Mouse (Mus musculus): ENCODE data around the gene Grrp1. TPM values are rescaled to one million over a fixed set of nuclear protein-coding genes. Genes with fewer than 3 reads are reported as not detected.

The Grrp1 gene
- total RNA-seq (2023): not detected

GRCm38 (mm10) chr4:134253722-134254324 is at the start of gene Grrp1:
Grrp1 (minus strand) TSS chr4:134254106.

GRCm38 (mm10) chr4:134287575-134288025 is 33.7 kb upstream of the Grrp1 start, which contains the start of gene Pdik1l:
Pdik1l (minus strand) TSS chr4:134287895.

GRCm38 (mm10) chr4:134246719-134247258 is 7.1 kb downstream of the Grrp1 start, which contains the start of gene Gm30191:
Gm30191 (plus strand) TSS chr4:134246935.

DNA sequence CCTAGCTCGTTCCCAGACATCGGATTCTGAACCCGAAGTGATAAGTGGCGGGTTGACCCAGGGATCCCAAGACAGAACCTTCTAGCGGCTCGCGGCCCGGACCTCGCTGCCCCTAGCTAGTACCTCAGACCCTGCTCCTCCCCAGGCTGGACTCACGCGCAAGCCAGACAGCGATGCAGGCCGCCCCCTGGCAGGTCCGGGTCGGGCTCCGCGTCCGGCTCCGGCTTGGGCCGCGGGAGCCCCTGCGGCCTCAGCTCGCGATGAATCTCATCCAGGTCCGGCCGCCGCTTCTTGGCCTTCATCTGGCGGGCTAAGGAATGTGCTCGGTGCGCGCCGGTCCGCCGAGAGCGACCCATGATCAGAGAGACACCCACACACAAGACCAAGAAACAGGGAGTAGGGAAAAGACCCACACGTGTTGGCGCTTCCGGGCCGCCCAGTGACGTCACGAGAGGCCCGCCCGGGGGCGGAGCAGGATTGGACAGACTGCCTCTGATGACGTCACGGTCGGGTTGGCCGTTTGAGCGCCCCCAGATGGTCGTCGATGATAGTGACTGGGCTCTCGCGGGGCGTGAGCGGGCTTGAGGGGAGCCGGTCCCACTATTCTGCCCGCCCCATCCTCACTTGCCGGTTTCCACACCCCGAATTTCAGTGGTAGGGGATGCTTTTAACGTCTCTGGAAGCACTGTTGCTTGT is 8.6 kb downstream of the Grrp1 start, which contains the start of gene Zfp593:
Gene Zfp593 (minus strand): TSS at position 445 of the 696 bp plus-strand sequence.

DNA sequence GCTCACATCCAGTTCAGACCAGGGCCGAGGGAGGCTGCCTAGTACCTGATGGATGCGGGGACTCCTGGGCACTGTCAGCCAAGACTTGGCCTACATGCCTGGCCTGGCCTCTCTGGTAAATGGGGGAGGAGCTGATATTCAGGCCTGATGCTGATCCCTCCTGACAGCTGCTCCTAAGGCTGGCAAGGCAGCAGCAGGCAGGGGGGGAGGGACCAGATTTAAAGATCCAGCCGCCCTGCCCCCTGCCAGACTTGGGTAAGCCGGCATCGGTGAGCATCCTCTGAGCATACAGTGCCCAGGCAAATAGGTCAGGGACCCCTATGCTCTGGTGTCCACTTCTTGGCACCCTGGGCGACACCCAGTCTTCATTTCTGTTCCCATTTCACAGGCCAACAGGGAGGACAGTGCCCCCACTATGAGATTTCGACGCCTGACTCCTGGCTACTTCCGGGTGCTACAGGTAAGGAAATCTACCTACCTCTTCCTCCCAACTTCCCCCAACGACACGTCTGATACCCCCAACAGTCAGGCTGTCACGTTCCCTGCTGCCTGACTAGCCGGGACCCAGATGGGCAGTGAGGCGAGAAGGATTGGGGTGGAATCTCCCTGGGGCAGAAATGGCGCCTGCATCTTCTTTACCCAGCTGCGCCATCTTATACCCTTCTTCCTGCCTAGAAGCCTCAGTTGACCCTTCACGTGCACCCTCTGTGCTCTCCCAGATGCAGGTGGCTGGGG is 10.2 kb downstream of the Grrp1 start, which contains the start of gene E130218I03Rik:
Gene E130218I03Rik (plus strand): TSS at position 147 of the 735 bp plus-strand sequence.

GRCm38 (mm10) chr4:134238279-134238651 is 15.6 kb downstream of the Grrp1 start, which contains the start of gene Cnksr1:
Cnksr1 (minus strand) TSS chr4:134238399.

DNA sequence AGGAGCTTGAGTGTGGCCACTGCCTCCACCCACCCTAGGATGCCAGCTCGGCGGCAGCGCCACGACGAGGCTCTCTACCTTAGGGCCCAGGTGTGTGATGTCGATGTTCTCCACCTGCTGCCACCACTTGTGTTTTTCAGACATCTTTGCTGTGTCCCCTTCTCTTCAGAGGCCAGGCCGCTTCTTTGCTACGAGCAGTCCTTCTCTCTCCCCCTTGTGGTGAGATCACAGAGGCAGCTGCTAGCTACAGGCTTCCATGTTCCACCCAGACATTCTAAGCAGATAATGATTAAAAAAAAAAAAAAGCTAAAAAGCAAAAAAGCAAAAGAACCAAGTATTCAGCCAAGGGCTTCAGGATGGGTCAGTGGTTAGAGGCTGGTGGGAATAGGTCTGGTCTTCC is 26.7 kb downstream of the Grrp1 start, which contains the start of gene Catsper4:
Gene Catsper4 (minus strand): TSS at position 190 of the 400 bp plus-strand sequence.

DNA sequence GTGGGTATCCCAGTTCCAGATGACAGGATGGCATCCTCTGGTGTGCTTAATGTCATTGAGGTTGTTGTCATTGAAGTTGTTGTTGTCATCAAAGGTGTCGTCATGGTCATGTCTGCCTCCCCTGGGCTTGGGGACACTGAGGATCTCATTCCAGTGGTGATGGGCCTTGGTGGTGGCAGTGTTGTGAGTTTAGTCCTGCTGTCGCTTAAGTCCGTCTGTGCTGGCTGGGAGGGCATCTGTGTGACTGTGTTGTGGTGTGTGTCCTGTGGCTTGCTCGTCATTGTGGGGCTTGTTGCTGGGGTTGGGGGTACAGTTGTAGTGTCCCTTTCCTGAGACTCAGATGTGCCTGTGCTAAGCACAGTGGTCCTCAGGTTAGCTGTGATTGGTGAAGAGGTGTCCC is 51.0 kb downstream of the Grrp1 start, which contains the start of gene Gm7534:
Gene Gm7534 (minus strand): TSS at position 101 of the 400 bp plus-strand sequence.

Other genes starting within 250 kb of the Grrp1 start
- not detected for gene Lin28a, start 235.3 kb downstream of the Grrp1 start, total RNA-seq (2023)
- 2.2 TPM for gene Zfp683, start 200.3 kb downstream of the Grrp1 start, total RNA-seq (2023)
- gene Crybg2, start 193.3 kb downstream of the Grrp1 start, total RNA-seq (2023): 6.2 TPM
- 1,033 TPM for gene Cd52, start 159.0 kb downstream of the Grrp1 start, total RNA-seq (2023)
- 269 TPM for gene Ubxn11, start 151.5 kb downstream of the Grrp1 start, total RNA-seq (2023)
- gene Sh3bgrl3, start 125.3 kb downstream of the Grrp1 start, total RNA-seq (2023): 449 TPM
- 26.5 TPM for gene Cep85, start 67.0 kb downstream of the Grrp1 start, total RNA-seq (2023)
- gene Gm7534, start 51.1 kb downstream of the Grrp1 start, total RNA-seq (2023): not detected
- gene Catsper4, start 26.7 kb downstream of the Grrp1 start, total RNA-seq (2023): not detected
- gene Cnksr1, start 15.7 kb downstream of the Grrp1 start, total RNA-seq (2023): 0.21 TPM
- not detected for gene E130218I03Rik, start 10.4 kb downstream of the Grrp1 start, total RNA-seq (2023)
- 26.3 TPM for gene Zfp593, start 8.5 kb downstream of the Grrp1 start, total RNA-seq (2023)
- not detected for gene Gm30191, start 7.2 kb downstream of the Grrp1 start, total RNA-seq (2023)
- gene Pdik1l, start 33.8 kb upstream of the Grrp1 start, total RNA-seq (2023): 10.2 TPM
- not detected for gene Trim63, start 61.0 kb upstream of the Grrp1 start, total RNA-seq (2023)
- gene Slc30a2, start 89.1 kb upstream of the Grrp1 start, total RNA-seq (2023): not detected
- gene Extl1, start 129.7 kb upstream of the Grrp1 start, total RNA-seq (2023): 0.55 TPM
- gene Pafah2, start 142.2 kb upstream of the Grrp1 start, total RNA-seq (2023): 1.5 TPM
- 17.1 TPM for gene Stmn1, start 214.2 kb upstream of the Grrp1 start, total RNA-seq (2023)
- gene Paqr7, start 242.6 kb upstream of the Grrp1 start, total RNA-seq (2023): 32.2 TPM

All from CD8-positive naive resting alpha-beta T cell, adult 57 days (primary cell).